Mouse (Mus musculus): ENCODE data around the gene Plekhg2.

DNA sequence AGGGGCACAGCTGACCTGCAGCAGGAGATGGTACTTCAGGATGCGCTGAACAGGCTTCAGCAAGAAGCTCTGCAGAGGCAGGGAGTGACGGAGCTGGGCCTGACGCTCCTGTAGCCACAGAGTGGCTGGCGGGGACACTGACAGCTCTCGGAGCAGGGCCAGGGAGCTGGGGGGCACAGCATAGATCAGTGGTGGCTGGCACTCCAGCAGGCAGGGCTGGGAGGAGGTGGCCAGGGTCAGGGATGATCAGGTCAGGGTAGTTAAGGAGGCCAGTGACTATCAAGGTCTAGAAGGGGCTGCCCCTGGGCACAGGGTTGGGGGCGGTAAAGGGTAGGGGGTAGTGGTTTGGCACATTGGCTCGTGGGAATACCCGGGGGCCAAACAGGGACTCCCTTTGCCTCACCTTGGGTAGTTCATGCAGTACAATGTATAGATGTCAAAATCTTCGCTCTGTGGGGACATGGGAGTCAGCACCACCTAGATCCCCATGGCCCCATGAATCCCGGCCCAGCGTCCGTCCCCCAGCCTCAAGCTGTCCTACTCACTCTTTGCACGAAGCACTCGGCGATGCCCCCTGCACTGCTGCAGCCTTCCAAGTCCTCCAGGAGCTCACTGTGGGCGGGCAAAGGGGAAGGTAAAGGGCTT, 4.0 kb downstream of the Plekhg2 start:
- TF ChIP-seq CTCF (IDR thresholded peaks at IDR 0.05) (no peak), POLR2A (IDR thresholded peaks at IDR 0.05; ENCODE audit: insufficient read depth, low read depth, low read length) (no peak)
